Mouse (Mus musculus) adrenal gland, adult 8-10 months (tissue): ENCODE measurements around the gene Arrdc2. TPM values are rescaled to one million over a fixed set of nuclear protein-coding genes. Genes with fewer than 3 reads are reported as not detected.

Experiments used
- DNase-seq: peaks from one replicate; pipeline ENCODE4 v3.0.0; 2022
- microRNA-seq, 2 experiments: library from miRNA; unstranded; fragments of <30 nt; microRNA quantifications; one replicate each; pipeline ENCODE4 v1.2.0; 2022
- total RNA-seq, 4 experiments: library from RNA; stranded (reverse); gene quantifications; 2 replicates each; pipeline ENCODE4 v1.2.4; 2022

Gene Arrdc2
- total RNA-seq, 4 experiments from 2014 or later: 11.7 to 17.7 (median 14.5) TPM

DNA sequence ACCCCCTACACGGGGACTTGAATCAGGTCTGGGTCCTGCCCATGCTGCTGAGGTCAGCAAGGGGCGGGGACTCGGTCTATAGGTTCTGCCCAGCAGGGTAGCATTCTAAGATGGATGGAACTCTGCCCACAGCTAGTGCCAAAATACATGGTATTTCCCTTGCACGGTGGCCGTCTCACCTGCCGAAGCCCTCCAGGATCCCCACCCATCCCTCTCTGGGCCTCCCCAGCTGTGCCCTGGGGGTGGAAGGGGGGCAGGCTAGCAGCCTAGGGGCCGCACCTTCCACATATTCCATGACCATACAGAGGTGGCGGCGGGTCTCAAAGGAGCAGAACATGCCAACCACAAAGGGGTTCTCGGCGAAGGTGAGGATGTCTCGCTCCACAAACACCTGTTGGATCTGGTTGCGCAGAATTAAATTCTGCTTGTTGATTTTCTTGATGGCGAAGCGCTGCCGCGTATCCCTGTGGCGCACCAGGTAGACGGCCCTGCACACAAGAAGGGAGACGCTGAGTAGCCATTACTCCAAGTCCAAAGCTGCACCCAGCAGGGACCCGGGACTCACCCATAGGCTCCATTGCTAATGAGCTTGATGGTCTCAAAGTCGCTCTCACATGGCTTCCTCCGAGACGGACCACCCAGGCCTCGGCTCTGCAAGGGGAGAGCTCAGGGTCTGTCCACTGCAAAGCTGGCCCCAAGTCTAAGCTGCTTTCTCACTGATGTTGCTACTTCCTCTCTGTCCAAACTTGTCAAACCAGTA lies 53.0 kb downstream of the Arrdc2 start:
- no peak for DNase-seq

Small RNAs within 50 kb of the gene (microRNA-seq; reads per million reads assigned to microRNA genes)
- gene Mir7240: 0.35 to 1.2 reads per million in 2 experiments

Other genes starting within 250 kb of the Arrdc2 start
- 100 to 1,000 TPM; 124 to 207 (median 158) TPM for gene Isyna1, start 245.3 kb downstream of the Arrdc2 start, total RNA-seq
- 100 to 1,000 TPM in 2 of 4 experiments, 10 to 100 TPM in 2; 69.3 to 158 (median 120) TPM for gene Ssbp4, start 230.8 kb downstream of the Arrdc2 start, total RNA-seq
- 1 to 10 TPM; 1.5 to 4.4 (median 3.2) TPM for gene Lrrc25, start 223.6 kb downstream of the Arrdc2 start, total RNA-seq
- gene Gdf15, start 207.3 kb downstream of the Arrdc2 start, total RNA-seq: 1 to 10 TPM; 1.8 to 3.5 (median 3.0) TPM
- 100 to 1,000 TPM; 129 to 163 (median 131) TPM for gene Pgpep1, start 179.3 kb downstream of the Arrdc2 start, total RNA-seq
- gene Lsm4, start 166.5 kb downstream of the Arrdc2 start, total RNA-seq: 100 to 1,000 TPM in 1 of 4 experiments, 10 to 100 TPM in 3; 81.4 to 101 (median 86.6) TPM
- gene Jund, start 140.8 kb downstream of the Arrdc2 start, total RNA-seq: 100 to 1,000 TPM; 187 to 329 (median 253) TPM
- gene Iqcn, start 136.3 kb downstream of the Arrdc2 start, total RNA-seq: under 1 TPM in 3 of 4 experiments, not detected in 1; 0.07 to 0.09 (median 0.08) TPM
- gene Gm3336, start 121.2 kb downstream of the Arrdc2 start, total RNA-seq: not detected
- gene Pde4c, start 116.0 kb downstream of the Arrdc2 start, total RNA-seq: under 1 TPM; 0.26 to 0.86 (median 0.30) TPM
- 10 to 100 TPM; 59.6 to 90.1 (median 74.4) TPM for gene Rab3a, start 85.0 kb downstream of the Arrdc2 start, total RNA-seq
- gene Mpv17l2, start 78.8 kb downstream of the Arrdc2 start, total RNA-seq: 100 to 1,000 TPM; 106 to 166 (median 126) TPM
- gene Pik3r2, start 63.0 kb downstream of the Arrdc2 start, total RNA-seq: 10 to 100 TPM; 44.0 to 73.8 (median 57.9) TPM
- gene Mast3, start 34.7 kb downstream of the Arrdc2 start, total RNA-seq: 10 to 100 TPM; 17.8 to 37.7 (median 26.5) TPM
- gene Il12rb1, start 31.3 kb downstream of the Arrdc2 start, total RNA-seq: under 1 TPM; 0.11 to 0.75 (median 0.22) TPM
- 1 to 10 TPM; 4.2 to 4.7 (median 4.4) TPM for gene Kcnn1, start 23.5 kb upstream of the Arrdc2 start, total RNA-seq
- gene Ccdc124, start 34.2 kb upstream of the Arrdc2 start, total RNA-seq: 10 to 100 TPM; 48.5 to 68.7 (median 51.3) TPM
- not detected for gene Slc5a5, start 53.0 kb upstream of the Arrdc2 start, total RNA-seq
- 1,000 to 10,000 TPM; 1,169 to 1,386 (median 1,259) TPM for gene Rpl18a, start 57.7 kb upstream of the Arrdc2 start, total RNA-seq
- gene Map1s, start 66.2 kb upstream of the Arrdc2 start, total RNA-seq: 10 to 100 TPM; 35.7 to 54.1 (median 50.0) TPM